Mouse (Mus musculus) inflammation-experienced regulatory T-cells, adult 16 weeks (primary cell): ENCODE data around the gene P2ry6. TPM values are rescaled to one million over a fixed set of nuclear protein-coding genes. Genes with fewer than 3 reads are reported as not detected.

Experiments used
- polyA plus RNA-seq: library from polyadenylated mRNA; unstranded; fragments of 100-300 nt; shearing (Covaris generic); gene quantifications from one replicate; pipeline ENCODE4 v1.2.1, GENCODE M21; 2017

P2ry6 gene
- polyA plus RNA-seq: not detected

GRCm38 (mm10) chr7:100974135-100974903 lies at the start of gene P2ry6:
Gene P2ry6, minus strand, starts transcription at chr7:100974649.

GRCm38 (mm10) chr7:101012541-101012940 lies 38.1 kb upstream of the P2ry6 start, which contains the start of gene P2ry2:
Gene P2ry2, minus strand, starts transcription at chr7:101012866.

GRCm38 (mm10) chr7:100931926-100932480 lies 42.4 kb downstream of the P2ry6 start, which contains the start of gene Arhgef17:
Gene Arhgef17, minus strand, starts transcription at chr7:100932107.

Other genes with a start within 250 kb of the P2ry6 start
- 38.5 TPM for gene Relt, start 111.2 kb downstream of the P2ry6 start, polyA plus RNA-seq
- not detected for gene Arhgef17, start 42.5 kb downstream of the P2ry6 start, polyA plus RNA-seq
- gene P2ry2, start 38.2 kb upstream of the P2ry6 start, polyA plus RNA-seq: not detected
- gene Fchsd2, start 118.2 kb upstream of the P2ry6 start, polyA plus RNA-seq: 43.9 TPM